Mouse (Mus musculus): Measurements from ENCODE around the gene Evi2b. TPM values are rescaled to one million over a fixed set of nuclear protein-coding genes. Genes with fewer than 3 reads are reported as not detected.
A peak's percentile ranks its signal among the peaks of the same experiment; 100 is the strongest.

Evi2b gene
- polyA plus RNA-seq, 1 experiment from 2014 or later = not detected

DNA sequence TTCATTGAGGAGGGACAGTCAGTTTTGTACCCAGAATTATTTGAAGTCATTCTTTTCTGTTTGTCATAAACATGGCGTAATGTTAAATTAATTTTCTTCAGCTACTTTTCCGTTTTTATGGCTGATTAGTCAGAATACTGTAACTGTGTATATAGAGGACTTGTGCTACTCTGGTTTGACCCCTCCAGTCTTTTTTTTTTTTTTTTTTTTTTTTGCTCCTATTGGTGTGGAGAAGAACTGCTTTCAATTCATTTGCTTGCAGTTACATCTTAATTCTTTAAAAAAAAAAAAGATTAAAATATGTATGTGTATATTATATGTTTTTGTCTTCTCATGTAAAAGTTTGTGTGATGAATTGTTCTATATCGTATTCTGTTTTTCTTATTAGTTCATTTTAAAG is 11.6 kb downstream of the Evi2b start:
- Histone ChIP-seq H3K4me3 (ENCODE audit: low read depth, low read length) (no peak overlapping the region), H3K9ac (replicated peaks; ENCODE audit: low read depth, low read length) (no peak overlapping the region)
- WGBS = 93% methylated on average over 3 of the region's 3 CpGs

DNA sequence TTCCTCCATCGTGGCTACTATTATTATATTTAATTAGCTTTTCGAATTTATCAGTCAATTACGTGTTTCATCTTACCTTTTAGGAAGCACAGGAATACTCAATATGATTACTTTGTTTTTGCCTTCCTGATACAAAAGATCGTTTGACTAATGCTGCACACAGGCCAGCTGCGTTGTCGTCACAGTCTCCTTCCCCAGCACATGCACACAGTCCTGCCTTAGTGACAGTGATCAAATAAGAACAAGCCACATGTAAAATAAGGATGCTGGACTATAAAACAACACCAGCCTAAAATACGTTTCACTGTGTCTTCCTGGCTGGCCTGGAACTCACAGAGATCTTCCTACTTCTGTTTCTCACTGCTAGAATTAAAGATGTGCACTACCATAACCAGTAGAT is 19.1 kb downstream of the Evi2b start:
- no peak for ATAC-seq (ENCODE audit: low read depth)
- H3K4me3 ChIP-seq (ENCODE audit: low read depth, low read length) = no peak overlapping the region
- WGBS = 65% methylated on average over 7 of the region's 7 CpGs
- H3K27me3 ChIP-seq (ENCODE audit: control insufficient read depth, insufficient read depth, low read length) = no peaks in the 10 kb centered on the region
- H3K9ac ChIP-seq (replicated peaks; ENCODE audit: low read depth, low read length) = no peak overlapping the region
- no peak overlapping the region for H3K4me2 ChIP-seq (ENCODE audit: low read depth, low read length)
- no peaks in the 10 kb centered on the region for H3K36me3 ChIP-seq (ENCODE audit: control insufficient read depth, insufficient read depth, low read length)
- H3K4me1 ChIP-seq (ENCODE audit: control insufficient read depth, insufficient read depth, low read length) = 0 out of 2 replicates have a peak, but pooled peaks cover 5% of the 10 kb centered on the region
- no peak overlapping the region for H3K27ac ChIP-seq (ENCODE audit: low read depth, low read length)
- no peaks in the 10 kb centered on the region for H3K9me3 ChIP-seq (ENCODE audit: control insufficient read depth, low read length)

More for the DNA sequence above, 11.6 kb downstream of the Evi2b start:
- H3K9me3 ChIP-seq (ENCODE audit: control insufficient read depth, low read length) = no peaks in the 10 kb centered on the region
- H3K27me3 ChIP-seq (ENCODE audit: control insufficient read depth, insufficient read depth, low read length) = no peaks in the 10 kb centered on the region
- no peak overlapping the region for H3K4me2 ChIP-seq (ENCODE audit: low read depth, low read length)
- H3K36me3 ChIP-seq (ENCODE audit: control insufficient read depth, insufficient read depth, low read length) = no peaks in the 10 kb centered on the region
- ATAC-seq (ENCODE audit: low read depth) = no peak
- no peaks in the 10 kb centered on the region for H3K4me1 ChIP-seq (ENCODE audit: control insufficient read depth, insufficient read depth, low read length)
- no peak overlapping the region for H3K27ac ChIP-seq (ENCODE audit: low read depth, low read length)

- H3K4me3 ChIP-seq (ENCODE audit: low read depth, low read length) = no peak within 1 kb of the TSS
- WGBS = 24% methylated on average over 8 of the region's 8 CpGs
- 0 out of 2 replicates have a peak, but pooled peaks cover 5% of the 10 kb centered on the region for H3K4me1 ChIP-seq (ENCODE audit: control insufficient read depth, insufficient read depth, low read length)
- no peak within 1 kb of the TSS; the same call in 1 of the 2 replicates for H3K4me2 ChIP-seq (ENCODE audit: low read depth, low read length)
- no peaks in the 10 kb centered on the region for H3K27me3 ChIP-seq (ENCODE audit: control insufficient read depth, insufficient read depth, low read length)
- ATAC-seq (ENCODE audit: low read depth) = 0 out of 2 replicates have a peak, but pooled peaks have one; percentile 44
- H3K36me3 ChIP-seq (ENCODE audit: control insufficient read depth, insufficient read depth, low read length) = no peaks in the 10 kb centered on the region
- 0 out of 2 replicates have a peak within 1 kb of the TSS, but pooled peaks have one; percentile 52 for H3K27ac ChIP-seq (ENCODE audit: low read depth, low read length)
- H3K9ac ChIP-seq (replicated peaks; ENCODE audit: low read depth, low read length) = no peak within 1 kb of the TSS
- H3K9me3 ChIP-seq (ENCODE audit: control insufficient read depth, low read length) = no peaks in the 10 kb centered on the region
These were observed 19.7 kb downstream of the Evi2b start, which contains the start of gene Omg for GRCm38 (mm10) chr11:79503845-79504244. Gene Omg (minus strand): TSS chr11:79504084.

- ATAC-seq (ENCODE audit: low read depth) = no peak
- no peak overlapping the region for H3K4me3 ChIP-seq (ENCODE audit: low read depth, low read length)
- H3K9ac ChIP-seq (replicated peaks; ENCODE audit: low read depth, low read length) = no peak overlapping the region
- H3K9me3 ChIP-seq (ENCODE audit: control insufficient read depth, low read length) = no peaks in the 10 kb centered on the region
- H3K4me2 ChIP-seq (ENCODE audit: low read depth, low read length) = no peak overlapping the region; the same call in 1 of the 2 replicates
- WGBS = 26% methylated on average over 2 of the region's 2 CpGs
- H3K27ac ChIP-seq (ENCODE audit: low read depth, low read length) = no peak overlapping the region
- H3K36me3 ChIP-seq (ENCODE audit: control insufficient read depth, insufficient read depth, low read length) = no peaks in the 10 kb centered on the region
- no peaks in the 10 kb centered on the region for H3K27me3 ChIP-seq (ENCODE audit: control insufficient read depth, insufficient read depth, low read length)
- 0 out of 2 replicates have a peak, but pooled peaks cover 5% of the 10 kb centered on the region for H3K4me1 ChIP-seq (ENCODE audit: control insufficient read depth, insufficient read depth, low read length)
These were observed 20.6 kb downstream of the Evi2b start for GRCm38 (mm10) chr11:79502917-79503316.

DNA sequence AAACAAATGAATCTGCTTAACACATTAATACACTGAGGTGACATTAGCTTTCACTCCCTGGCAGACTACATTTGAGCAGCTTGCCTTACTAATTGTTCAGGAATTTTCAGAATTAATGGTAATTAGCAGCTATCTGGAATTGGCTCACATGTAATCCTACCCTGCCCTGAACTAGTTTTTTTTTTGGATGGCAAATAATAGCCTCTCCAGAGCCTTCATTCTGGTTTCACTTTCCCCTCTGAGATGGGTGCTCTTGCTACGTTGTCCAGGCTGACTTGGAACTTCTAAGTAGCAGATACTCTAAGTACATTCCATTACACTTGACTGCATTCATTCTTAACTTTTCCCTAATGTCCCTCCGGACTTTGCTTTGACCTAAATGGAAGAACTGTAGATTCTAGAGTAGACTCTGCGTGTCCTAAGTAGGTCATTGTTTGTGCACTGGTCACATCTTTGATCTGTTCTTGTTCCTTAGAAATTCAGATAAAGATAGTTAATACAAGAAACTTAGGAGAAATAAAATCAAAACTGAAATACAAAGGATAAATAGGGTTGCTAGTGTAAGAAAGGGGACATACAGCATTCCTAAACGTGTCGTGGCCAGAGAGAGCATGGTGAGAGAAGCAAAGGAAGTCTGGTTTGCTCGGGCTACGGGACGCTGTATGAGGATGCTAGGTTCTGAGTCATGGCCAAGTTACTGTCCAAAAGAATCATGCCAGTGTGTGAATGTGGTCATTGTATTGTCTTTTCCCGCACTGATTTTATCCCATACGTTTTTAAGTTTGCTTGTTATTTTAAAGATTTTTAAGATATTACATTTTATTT is 28.4 kb downstream of the Evi2b start:
- Histone ChIP-seq H3K4me2 (ENCODE audit: low read depth, low read length) (no peak overlapping the region), H3K36me3 (ENCODE audit: control insufficient read depth, insufficient read depth, low read length) (no peaks in the 10 kb centered on the region), H3K4me3 (ENCODE audit: low read depth, low read length) (no peak overlapping the region), H3K4me1 (ENCODE audit: control insufficient read depth, insufficient read depth, low read length) (no peaks in the 10 kb centered on the region), H3K9ac (replicated peaks; ENCODE audit: low read depth, low read length) (no peak overlapping the region), H3K27ac (ENCODE audit: low read depth, low read length) (no peak overlapping the region), H3K27me3 (ENCODE audit: control insufficient read depth, insufficient read depth, low read length) (no peaks in the 10 kb centered on the region), H3K9me3 (ENCODE audit: control insufficient read depth, low read length) (no peaks in the 10 kb centered on the region)
- no peak for ATAC-seq (ENCODE audit: low read depth)
- 75% methylated on average over 10 of the region's 10 CpGs for WGBS

DNA sequence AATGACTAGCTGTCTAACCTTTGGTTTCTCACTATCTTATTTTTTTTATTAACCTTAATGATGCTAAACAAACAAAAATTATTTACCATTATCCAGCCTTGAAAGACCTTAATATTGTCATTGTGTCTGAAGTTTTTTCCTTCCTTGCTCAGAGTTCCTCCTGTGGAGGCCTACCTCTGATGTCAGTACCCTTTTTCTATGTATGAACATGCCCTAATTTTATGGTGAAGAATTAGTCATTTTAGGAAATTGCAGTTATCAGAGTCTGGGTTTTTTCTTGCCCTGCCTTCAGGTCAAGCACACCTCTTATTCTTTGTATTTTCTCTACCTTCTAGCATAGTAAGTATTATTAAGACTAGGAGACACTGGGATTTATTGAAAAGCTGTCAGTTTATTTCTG is 38.8 kb downstream of the Evi2b start:
- Histone ChIP-seq H3K4me2 (ENCODE audit: low read depth, low read length) (no peak overlapping the region), H3K4me3 (ENCODE audit: low read depth, low read length) (no peak overlapping the region), H3K27ac (ENCODE audit: low read depth, low read length) (no peak overlapping the region), H3K36me3 (ENCODE audit: control insufficient read depth, insufficient read depth, low read length) (peaks cover 3% of the 10 kb centered on the region; the same call in 1 of the 2 replicates), H3K9me3 (ENCODE audit: control insufficient read depth, low read length) (no peaks in the 10 kb centered on the region), H3K9ac (replicated peaks; ENCODE audit: low read depth, low read length) (no peak overlapping the region), H3K4me1 (ENCODE audit: control insufficient read depth, insufficient read depth, low read length) (no peaks in the 10 kb centered on the region), H3K27me3 (ENCODE audit: control insufficient read depth, insufficient read depth, low read length) (no peaks in the 10 kb centered on the region)
- no peak for ATAC-seq (ENCODE audit: low read depth)

DNA sequence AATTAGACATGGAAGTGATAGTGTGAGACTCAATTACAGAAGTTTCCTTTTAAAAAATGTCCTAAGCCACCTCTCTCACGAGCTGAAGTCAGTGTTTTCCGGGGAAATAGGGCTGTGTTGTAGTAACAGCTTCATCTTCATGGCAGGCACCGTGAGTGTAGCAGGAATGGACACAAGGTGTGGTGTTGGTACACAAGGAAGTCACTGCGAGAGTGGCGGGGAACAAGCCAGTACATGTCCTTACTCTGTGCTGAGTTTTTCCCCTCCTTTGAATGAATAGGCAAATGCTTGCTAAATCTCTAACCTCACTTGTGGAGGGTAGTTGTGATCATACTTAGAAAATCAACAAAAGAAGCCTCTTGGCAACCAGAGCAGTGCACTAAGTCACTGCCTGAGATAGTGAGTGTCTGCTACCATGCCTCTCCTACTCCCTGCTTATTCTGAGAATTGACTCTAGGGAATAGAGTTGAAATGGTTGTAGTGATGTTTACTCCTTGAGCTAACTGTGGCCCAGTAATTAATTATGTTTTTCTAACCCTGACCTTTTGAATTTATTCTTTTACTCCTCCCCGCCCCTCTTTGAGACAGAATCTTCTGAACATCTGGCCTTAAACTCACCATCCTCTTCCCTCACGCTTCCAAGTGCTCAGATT is 39.6 kb downstream of the Evi2b start:
- H3K9me3 ChIP-seq (ENCODE audit: control insufficient read depth, low read length) = no peaks in the 10 kb centered on the region
- no peaks in the 10 kb centered on the region for H3K27me3 ChIP-seq (ENCODE audit: control insufficient read depth, insufficient read depth, low read length)
- H3K4me1 ChIP-seq (ENCODE audit: control insufficient read depth, insufficient read depth, low read length) = no peaks in the 10 kb centered on the region
- WGBS = 85% methylated on average over 7 of the region's 7 CpGs
- no peak overlapping the region for H3K4me3 ChIP-seq (ENCODE audit: low read depth, low read length)
- peaks cover 3% of the 10 kb centered on the region; the same call in 1 of the 2 replicates for H3K36me3 ChIP-seq (ENCODE audit: control insufficient read depth, insufficient read depth, low read length)
- no peak for ATAC-seq (ENCODE audit: low read depth)
- no peak overlapping the region for H3K9ac ChIP-seq (replicated peaks; ENCODE audit: low read depth, low read length)
- no peak overlapping the region for H3K4me2 ChIP-seq (ENCODE audit: low read depth, low read length)
- no peak overlapping the region for H3K27ac ChIP-seq (ENCODE audit: low read depth, low read length)

DNA sequence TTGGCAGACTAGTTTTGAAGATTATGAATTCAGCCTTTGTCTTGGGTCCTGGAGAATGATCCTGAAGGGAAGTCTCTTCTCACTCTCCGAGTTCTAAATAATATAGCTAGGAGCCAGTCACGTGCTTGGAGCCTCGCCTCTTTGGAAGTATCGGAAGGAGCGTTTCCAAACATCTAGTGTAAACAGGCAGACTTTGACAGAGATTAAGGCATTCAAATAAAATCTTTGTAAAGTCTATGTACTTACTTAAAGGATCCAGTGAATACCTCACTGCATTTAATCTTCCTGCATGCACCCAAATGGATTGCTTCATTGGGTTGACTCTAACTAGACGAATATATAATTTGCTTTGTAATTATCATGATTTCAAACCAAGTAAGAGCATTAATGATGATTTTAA is 40.2 kb downstream of the Evi2b start:
- H3K4me3 ChIP-seq (ENCODE audit: low read depth, low read length) = no peak overlapping the region
- 90% methylated on average over 6 of the region's 6 CpGs for WGBS

DNA sequence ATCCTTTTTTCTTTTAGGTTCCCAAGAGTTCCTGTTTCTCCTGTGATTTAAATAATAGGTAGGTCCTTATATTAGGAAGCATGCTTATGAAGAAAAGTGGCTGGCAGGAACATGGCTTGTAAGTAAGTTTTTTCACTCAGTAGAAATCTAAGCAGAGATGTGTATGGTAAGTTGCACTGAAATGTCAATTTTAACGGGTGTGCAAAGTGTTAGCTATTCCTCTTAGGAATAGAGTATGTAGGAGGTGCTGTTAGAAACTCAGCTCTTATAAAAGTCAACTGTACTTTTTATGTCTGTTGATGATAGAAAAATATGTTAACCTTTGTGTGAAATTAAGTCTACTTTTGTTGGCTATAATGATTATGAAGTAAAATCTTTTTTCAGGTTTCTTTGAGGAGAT is 55.5 kb downstream of the Evi2b start:
- H3K9ac ChIP-seq (replicated peaks; ENCODE audit: low read depth, low read length) = no peak overlapping the region
- 85% methylated on average over 1 of the region's 1 CpGs for WGBS
- H3K4me3 ChIP-seq (ENCODE audit: low read depth, low read length) = no peak overlapping the region
- H3K9me3 ChIP-seq (ENCODE audit: control insufficient read depth, low read length) = no peaks in the 10 kb centered on the region
- no peak for ATAC-seq (ENCODE audit: low read depth)
- no peak overlapping the region for H3K27ac ChIP-seq (ENCODE audit: low read depth, low read length)
- no peaks in the 10 kb centered on the region for H3K27me3 ChIP-seq (ENCODE audit: control insufficient read depth, insufficient read depth, low read length)
- H3K4me1 ChIP-seq (ENCODE audit: control insufficient read depth, insufficient read depth, low read length) = no peaks in the 10 kb centered on the region
- H3K4me2 ChIP-seq (ENCODE audit: low read depth, low read length) = no peak overlapping the region
- peaks cover 29% of the 10 kb centered on the region for H3K36me3 ChIP-seq (ENCODE audit: control insufficient read depth, insufficient read depth, low read length)

More for the DNA sequence above, 40.2 kb downstream of the Evi2b start:
- H3K27me3 ChIP-seq (ENCODE audit: control insufficient read depth, insufficient read depth, low read length) = no peaks in the 10 kb centered on the region
- no peak overlapping the region for H3K9ac ChIP-seq (replicated peaks; ENCODE audit: low read depth, low read length)
- ATAC-seq (ENCODE audit: low read depth) = no peak
- H3K36me3 ChIP-seq (ENCODE audit: control insufficient read depth, insufficient read depth, low read length) = peaks cover 3% of the 10 kb centered on the region; the same call in 1 of the 2 replicates
- no peak overlapping the region for H3K27ac ChIP-seq (ENCODE audit: low read depth, low read length)
- no peaks in the 10 kb centered on the region for H3K9me3 ChIP-seq (ENCODE audit: control insufficient read depth, low read length)
- H3K4me1 ChIP-seq (ENCODE audit: control insufficient read depth, insufficient read depth, low read length) = no peaks in the 10 kb centered on the region
- no peak overlapping the region for H3K4me2 ChIP-seq (ENCODE audit: low read depth, low read length)
